Mouse (Mus musculus): ENCODE measurements at regions not wholly inside any gene's neighbourhood (a gene's known extent, or its start where the extent isn't known, plus 50 kb on each side); places are given as distances from the start of the nearest gene placed in this dataset.

DNA sequence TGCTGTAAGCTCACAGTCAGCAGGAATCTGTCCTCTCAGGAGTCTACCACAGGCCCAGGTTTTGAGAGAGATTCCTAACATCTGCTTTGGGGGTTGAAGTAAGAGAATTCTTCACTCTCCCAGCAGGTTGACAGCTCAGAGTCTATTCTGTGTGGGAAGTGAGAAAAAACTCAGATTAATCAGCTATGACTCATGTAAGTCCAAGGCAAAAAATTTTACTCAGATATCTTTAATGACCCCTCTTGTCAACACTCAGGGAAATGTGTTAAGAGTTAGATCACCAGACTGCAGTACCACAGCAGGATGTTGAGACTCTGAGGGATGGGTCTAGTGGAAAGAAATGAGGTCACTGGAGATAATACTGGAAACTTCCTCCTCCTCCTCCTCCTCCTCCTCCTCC is 688.4 kb downstream of the Hs3st4 start:
- CTCF ChIA-PET, result no interaction called here

DNA sequence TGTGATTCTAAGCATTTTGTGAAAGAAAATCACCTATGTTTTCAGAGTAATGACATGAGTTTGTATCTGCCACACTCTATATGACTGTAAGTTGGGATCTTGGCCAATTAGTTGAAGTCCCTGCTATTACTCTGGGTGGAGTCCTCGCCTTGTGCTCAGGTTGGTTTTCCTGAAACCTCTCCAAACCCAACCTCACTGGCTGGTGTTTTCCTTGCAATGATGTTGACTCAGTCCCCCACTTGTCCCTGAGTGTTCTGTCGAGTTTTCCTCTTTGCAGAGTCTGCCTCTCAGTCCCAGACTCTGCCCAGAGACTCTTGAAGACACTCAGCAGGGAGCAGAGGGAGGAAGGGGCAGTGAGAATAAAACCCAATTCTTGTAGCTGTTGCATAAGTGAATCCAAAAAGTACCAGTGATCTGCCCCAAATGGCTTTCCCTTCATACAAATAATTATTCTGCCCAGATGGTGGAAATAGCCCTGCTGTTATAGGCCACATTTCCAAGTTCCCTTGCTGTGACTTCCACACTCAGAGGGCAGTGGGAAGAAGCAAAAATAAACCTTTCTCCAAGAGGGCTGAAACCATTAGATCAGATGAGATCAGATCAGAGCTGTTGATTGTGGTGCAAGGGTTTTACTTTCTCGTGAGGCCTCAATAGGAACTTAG is 694.3 kb downstream of the Hs3st4 start:
- CTCF ChIA-PET, result no interaction called here

DNA sequence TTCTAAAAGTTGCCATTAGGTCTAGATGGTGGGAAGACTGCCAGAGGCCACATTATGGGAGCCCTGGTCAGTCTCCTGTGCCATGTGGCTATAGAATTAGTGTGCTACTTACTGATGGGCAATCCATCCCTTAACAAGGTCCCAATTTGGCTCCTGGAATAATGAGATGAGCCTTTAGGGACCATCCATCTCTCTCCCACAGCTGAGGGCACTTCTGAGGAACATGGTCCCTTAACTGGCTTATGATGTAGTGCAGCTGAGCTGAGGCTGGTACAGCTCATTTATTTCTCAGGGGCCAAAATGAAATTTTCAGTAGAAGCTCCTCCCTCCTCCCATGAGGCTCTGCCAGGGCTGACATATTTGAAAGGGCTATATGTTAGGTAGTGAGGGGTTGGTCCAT is 697.9 kb downstream of the Hs3st4 start:
- CTCF ChIA-PET, result no interaction called here

DNA sequence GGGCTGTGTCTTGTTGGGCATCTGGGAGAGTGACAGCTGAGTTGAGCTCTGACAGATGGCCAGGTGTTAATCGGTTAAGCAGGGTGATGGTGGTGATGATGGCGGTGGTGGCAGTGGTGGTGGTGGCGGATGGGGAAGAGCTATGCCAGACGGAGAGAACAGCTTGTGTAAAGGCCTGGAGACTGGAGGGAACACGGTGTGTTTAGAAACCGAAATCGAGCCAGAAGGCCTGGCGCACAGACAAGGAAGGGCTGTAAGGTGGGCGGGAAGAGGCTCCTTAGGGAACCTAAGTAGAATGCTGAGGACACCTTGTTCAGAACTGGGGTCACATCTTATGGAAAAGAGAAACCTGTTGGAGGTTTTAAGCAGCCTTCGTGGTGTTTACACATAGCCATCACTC is 698.5 kb downstream of the Hs3st4 start:
- CTCF ChIA-PET, result no interaction called here

DNA sequence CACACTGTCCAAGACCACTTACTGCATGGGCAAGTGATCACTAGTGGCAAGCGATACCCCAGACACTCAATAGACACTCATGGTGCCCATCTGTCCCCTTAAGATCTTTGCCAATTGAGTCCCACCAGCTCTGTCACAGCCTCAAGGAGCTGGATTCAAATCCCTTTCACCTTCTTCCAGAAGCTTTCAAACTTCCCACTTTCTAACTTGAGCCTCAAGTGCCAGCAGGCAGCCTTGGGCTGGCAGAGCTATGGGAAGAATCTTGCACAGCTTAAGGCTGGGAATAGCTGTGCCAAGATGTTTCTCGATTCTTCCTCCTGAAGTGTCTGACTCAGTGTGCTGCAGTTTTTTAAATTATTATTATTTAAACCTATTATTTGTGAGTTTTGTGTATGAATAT is 699.2 kb downstream of the Hs3st4 start:
- CTCF ChIA-PET, result no interaction called here

DNA sequence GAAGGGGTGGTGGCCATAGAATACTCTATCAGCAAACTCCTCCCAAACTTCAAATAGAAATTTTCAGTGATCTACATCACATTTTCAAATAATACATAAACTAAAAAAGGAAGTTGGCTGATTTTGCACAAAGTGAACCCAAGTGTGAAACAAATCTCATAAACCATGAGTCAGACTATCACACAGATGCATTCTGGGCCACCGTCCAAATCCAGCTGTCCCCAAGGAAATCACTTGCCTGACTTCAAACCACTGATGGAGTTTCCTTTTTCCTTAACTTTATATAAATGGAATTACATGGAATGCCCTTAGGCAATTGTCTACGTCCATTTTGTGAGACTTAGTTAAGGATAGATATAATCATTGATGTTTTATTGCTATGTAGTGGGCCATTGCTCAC is 702.8 kb downstream of the Hs3st4 start:
- CTCF ChIA-PET, result no interaction called here

DNA sequence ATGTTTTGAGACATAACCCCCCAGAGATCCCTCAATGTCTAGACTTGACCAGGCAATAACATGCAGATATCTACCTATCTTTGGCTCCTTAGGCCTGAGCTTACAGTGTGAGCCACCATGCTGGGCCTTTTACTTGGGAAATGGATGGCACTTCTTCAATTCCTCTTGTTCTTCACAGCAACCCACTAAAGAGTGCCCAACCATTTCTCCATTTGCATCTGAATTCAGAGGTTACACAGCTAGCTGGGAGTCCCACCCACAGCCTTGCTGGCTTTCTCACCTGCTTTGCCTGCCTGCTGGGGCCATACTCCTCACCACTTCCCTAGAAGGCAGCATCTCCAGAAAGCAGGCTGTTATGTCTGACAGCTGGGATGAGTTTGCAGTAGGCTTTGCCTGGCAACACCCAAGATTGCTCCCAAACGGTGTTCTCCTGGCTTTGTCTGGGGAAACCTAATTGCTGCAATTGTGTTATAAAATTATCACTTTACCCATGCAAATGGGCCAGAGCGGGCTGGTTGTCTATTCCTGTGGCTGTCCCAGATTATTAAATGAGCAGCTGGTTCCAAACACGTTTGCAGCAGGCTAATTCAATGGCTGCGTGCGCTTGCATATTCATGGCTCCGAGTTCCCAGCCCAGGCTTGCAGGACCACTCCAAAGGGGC is 721.6 kb downstream of the Hs3st4 start:
- CTCF ChIA-PET, result no interaction called here

DNA sequence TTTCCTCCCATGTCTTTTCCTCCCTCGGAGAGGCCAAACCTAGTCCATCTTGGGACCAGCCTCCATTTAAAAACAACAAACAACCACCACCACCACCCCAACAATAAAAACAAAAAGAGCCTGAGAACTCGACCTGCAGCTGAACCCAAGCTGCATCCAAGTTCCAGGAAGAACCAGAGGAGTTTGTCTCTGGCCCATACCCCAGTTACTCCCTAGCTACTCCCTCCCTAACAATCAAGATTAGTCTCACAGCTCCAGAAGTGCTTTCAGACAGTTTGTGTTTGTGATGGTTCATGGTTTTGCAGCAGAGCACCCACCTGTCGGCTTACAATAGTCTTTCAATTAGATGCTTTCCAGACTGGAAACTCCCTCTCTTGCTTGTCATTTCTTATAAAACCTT is 724.5 kb downstream of the Hs3st4 start:
- CTCF ChIA-PET, result no interaction called here

DNA sequence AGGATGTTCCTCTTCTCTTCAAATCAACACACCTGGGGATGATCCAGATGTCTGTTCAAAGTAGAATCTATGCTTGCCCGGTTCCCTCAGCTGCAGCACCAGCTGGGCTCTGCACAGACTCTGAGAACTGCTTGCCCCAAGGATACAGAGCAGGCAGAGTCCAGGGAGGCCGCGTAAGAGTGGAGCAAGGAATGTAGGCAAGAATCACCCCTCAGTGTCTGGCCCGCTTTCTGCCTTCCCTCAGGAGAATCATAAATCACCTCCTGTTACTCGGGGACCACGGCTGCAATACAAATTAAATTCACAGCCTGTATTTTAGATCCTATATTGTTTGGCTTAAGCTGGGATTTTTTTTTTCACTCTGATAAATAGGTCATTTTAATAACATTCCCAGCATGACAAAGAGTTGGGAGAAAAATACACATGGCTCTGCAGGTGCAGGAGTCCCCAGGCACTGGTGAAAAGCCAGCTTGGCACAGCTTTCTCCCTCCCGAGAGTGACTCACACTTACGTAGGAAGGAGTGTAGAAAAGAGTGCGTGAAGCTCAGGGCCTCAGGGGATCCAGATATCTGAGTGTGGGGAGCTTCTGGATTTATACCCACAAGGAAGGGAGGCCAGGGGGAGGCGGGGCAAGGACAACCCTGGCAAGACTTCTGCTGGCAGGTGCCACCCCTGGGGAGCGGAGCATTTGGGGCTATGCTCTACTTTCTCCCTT is 726.3 kb downstream of the Hs3st4 start:
- CTCF ChIA-PET, result no interaction called here

DNA sequence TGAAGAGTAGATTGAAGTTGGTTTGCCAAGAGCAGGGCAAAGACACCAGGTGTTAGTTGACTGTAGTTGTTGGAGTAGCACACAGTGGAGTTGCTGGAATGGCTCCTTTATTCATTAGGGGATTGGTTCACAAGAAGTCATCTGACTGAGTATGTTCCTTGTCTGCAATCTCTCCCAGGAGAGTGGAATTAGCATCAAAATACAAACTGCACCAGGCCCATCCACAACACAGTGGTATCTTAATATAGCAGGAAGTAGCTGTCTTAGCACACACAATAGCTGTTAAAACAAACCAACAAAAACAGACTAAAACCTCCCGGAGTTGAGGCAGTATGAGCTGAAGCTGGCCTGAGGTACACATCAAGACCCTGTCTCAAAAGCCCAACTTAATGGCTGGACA is 723.5 kb upstream of the Kdm8 start:
- CTCF ChIA-PET, result no interaction called here

DNA sequence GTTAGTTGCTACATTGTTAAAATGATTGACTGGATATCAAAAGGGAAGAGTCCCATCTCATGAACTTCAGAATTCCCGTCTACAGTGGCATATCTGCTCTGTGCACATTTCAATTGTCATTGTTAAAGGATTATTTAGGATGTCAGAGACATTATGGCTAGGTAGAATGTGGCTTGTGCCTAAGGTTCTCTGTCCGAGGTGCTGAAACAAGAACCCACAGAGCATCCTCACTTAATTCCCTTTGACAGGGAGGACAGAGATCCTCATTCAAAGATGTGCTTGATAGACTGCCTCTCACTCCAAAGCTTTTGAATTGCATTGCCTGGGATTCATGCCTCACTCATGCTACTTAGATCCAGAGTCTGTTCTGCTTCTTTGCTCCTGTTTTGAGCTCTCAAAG is 702.4 kb upstream of the Kdm8 start:
- CTCF ChIA-PET, result no interaction called here

DNA sequence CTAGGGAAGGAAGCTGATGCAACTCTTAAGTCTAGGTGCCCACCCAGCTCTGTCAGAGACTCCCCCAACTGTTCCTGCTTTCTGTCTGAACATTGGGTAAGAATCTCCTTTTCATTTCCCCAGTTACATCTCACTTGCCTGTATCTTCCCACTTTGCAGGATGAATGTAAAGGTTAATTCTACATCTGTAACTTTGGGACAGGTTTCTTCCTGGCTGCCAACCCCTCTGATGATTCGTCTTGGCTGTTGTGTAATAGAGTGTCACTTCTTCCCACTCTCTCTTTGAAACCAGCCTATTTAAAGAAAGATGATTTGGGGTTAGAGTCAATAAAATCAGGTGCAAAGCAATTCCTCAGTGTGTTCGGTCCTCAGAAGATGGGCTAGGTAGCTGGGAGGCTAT is 698.2 kb upstream of the Kdm8 start:
- CTCF ChIA-PET, result no interaction called here

DNA sequence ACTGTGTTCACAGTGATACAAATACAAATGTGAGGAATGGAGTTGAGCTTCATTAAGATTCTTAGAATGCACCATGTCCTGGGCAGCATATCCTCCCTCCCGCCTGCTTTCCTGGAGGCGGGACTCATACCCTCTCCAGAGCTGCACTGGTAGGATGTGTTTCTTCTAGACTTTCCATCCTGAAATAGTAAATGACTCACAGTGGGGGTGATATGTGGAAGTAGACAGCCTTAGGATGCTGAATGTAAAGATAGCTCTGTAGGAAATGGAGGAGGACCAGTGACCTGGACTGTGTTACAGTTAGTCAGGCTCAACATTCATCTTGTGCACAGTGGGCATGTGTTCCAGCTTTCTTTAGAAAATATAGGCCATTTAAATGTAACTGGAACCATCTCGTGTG is 696.1 kb upstream of the Kdm8 start:
- CTCF ChIA-PET, result interaction anchor here (0.6 kb wide), 1 partner anchor 166 kb away, joined by 3 read pairs; no protein-coding TSS in a partner anchor

DNA sequence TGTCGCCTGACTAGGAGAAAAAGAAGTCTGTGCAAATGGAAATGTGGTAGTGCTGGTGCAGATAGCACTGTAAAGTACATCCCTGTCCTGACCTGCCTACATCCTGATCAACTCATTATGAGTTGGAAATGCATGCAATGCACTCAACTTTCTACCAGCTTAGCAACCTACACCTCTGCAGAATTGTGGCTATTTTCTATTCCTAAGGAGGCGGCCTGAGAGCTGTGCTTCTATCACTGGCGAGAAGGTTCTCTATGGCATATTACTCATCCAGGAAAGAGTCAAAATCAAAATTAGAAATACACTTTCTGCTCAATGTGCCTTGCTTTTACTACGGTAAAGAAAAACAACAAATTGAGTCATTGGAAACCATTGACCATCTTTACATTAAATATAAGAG is 685.4 kb upstream of the Kdm8 start:
- CTCF ChIA-PET, result no interaction called here

DNA sequence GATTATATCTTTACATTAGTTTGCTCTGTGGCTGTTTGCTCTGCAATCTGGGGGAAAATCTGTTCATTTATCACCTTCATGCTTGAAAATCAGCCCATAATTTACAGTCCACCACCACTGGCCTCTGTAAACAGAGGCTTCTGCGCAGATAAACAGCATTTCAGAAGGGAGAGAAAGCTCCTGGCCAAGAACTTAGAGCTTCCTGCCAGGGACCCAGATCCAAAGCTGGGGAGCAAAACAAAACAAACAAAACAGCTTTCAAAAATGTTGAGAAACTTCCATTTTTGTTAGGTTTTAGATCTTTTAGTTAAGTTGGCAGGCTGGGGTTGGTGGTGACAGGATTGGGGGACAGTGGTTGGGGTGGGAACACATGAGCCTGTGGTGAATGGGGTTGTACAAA is 666.7 kb upstream of the Kdm8 start:
- CTCF ChIA-PET, result no interaction called here

DNA sequence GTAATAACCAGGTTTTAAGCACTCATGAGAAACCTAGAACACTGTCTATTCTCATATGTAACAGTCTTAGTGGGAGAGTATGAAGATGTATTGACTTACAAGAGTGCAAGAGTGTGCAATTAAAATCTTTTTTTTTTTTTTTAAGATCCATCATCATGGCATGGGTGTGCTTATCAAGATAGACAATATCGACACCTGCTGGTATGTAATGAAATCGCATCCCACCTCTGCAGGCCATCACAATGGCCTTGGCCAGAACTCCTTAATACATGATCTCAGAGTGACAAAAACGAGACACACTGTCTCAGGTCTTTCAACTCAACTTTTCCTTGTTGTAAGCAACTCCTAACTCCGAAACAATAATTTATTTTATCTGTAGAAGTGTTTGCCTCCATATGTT is 661.7 kb upstream of the Kdm8 start:
- CTCF ChIA-PET, result no interaction called here

DNA sequence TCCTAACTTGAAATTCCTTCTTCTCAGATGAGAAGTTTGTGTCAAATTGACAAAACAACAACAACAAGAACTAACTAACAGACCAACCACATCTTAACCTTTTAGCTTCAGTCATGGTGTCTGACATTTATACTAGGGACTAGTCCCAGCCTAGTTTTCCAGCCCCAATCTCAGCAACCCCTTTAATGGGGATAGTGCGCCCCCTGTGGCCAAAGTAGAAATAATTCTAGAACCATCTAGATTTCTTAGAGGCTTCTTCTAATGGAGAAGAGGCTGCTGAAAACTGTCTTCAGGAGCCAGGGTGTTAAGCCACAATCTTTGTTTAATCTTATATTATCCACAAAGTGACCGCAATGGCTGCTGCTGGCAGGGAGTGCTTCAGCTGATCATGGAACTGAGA is 659.5 kb upstream of the Kdm8 start:
- CTCF ChIA-PET, result no interaction called here

DNA sequence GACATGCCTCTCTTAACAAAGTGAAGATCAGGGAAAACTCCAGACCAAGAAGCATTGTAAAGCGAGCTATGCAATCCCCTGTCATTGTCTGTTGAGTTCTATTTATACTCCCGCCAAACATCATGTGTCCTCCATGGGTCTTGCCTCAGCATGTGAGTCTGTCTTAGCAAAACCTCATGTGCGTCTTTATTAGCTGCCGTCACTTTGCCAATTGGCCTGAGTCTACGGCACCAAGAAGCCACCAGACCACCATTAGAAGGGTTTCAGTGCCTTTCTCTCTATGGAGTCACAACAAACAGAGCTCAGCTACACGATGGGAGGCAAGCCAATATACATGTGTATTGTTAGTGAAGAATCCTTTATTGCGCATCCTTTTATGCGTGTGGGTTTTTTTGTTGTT is 658.6 kb upstream of the Kdm8 start:
- CTCF ChIA-PET, result no interaction called here

DNA sequence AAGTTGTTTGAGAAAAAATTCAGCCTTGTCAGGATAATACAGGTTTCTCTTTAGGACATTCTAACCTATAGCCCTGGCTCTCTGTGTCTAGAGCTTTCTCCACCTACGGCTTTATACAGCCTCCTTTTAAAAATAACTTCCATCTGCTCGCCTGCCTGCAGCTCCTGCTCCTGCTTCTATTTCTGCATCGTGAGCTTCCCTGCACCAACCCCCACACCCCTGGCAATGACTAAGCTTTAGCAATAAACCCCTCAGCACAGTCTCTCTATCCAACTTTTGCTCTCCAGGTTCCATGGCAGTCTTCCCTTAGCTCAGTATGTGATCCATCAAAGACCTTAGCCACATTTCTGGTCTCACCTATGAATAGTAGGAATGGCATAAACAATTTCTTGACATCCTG is 655.7 kb upstream of the Kdm8 start:
- CTCF ChIA-PET, result no interaction called here

DNA sequence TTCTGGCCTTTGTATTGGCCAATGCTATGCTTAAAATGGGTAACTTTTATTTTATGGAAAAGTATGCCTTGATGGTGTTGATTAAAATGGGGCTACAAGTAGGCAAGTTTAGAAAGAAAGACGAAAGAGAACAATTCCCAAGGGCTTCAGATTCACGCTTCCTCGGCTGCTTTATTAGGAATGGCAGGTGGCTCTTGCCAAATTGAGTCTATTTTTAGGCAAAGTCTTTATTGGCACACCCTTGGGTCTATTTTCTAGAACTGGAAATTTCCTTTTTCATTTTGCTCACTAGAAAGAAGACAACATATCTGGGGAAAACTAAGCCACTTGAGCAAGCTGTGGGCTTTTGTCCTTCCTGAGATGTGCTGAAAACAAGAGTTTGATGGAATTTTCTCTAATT is 641.4 kb upstream of the Kdm8 start:
- CTCF ChIA-PET, result no interaction called here

DNA sequence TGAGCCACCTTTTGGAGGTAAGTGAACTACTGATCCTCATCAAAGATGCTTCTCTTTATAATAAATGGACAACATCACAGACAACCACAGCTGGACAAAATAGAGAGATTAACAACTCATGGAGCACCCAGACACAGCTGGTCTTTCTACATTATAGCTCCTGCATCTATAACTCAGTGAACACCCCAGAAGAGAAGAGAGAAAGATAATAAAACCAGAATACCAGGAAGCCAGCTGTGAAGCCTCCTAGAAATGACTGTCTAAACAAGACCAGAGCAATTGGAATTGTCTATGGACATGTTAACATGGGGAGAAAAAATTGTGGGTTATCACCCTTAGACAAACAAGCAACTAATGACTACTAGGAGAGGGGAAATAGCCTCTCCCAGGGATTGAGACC is 609.8 kb upstream of the Kdm8 start:
- CTCF ChIA-PET, result no interaction called here

DNA sequence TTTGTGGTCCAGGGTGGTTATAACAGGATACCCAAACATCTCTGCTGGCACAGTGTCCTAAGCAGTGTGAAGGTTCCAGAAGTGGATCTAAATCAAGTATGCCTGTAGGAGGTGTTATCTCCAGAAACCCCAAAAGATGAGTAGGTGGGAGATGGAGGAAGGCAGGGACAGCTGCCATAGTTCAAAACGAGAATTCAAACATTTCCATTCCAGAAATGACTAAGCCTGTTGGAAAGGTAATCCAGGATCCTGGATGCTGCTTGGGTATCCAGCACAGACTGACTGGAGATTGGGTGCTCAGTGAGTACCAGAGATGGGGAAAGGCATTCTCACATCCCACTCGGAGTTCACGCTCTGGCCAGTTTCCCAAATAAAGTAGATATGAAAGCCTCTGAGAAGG is 607.9 kb upstream of the Kdm8 start:
- CTCF ChIA-PET, result no interaction called here

DNA sequence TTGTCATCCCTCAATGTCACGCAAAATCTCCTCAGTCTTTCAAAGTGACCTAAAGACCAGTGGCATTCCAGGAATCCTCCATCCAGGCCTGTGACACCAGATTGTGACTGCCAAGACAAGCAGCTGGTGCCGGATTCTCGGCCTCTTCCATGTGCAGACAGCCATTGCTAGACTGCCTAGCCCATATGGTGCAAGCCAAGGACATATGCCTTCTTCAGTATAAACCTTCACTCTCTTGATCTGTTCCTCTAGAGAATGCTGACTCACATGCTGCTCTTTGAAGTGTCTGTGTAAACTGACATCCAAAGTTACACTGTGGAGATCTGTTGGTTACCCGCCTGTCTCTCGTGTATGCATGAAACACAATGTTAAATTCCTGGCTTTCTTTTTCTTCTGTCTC is 589.4 kb upstream of the Kdm8 start:
- CTCF ChIA-PET, result no interaction called here

DNA sequence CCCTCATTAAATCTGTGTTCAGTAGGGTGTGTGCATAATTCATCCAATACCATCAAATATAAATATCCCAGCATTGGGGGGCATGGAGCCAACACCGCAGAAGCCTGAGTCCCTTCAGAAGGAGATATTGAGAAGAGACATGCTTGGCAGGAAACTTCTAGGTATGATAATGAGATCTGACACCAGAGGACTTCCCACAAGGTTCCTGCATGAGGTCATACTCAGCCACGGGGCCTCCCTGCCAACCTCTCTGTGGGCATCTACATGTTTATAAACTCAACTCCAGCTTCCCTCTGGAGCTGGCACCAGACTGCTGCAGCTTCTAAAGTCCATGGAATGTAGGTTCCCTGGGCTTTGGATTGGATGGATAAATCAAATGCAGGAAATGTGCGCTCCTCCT is 587.4 kb upstream of the Kdm8 start:
- CTCF ChIA-PET, result no interaction called here

All from spleen, embryonic (tissue).